Mouse (Mus musculus) stomach, postnatal 0 days (tissue): ENCODE data around the gene Clba1.

Experiments
- CTCF ChIP-seq: IDR thresholded peaks from 2 replicates; pipeline ENCODE4 v1.5.1; 2016; ENCODE audit warnings: antibody characterized with exemption, low read depth, mild to moderate bottlenecking, moderate library complexity
- EP300 ChIP-seq: optimal IDR thresholded peaks from 2 replicates; pipeline ENCODE3; 2016; ENCODE audit warnings: antibody characterized with exemption

DNA sequence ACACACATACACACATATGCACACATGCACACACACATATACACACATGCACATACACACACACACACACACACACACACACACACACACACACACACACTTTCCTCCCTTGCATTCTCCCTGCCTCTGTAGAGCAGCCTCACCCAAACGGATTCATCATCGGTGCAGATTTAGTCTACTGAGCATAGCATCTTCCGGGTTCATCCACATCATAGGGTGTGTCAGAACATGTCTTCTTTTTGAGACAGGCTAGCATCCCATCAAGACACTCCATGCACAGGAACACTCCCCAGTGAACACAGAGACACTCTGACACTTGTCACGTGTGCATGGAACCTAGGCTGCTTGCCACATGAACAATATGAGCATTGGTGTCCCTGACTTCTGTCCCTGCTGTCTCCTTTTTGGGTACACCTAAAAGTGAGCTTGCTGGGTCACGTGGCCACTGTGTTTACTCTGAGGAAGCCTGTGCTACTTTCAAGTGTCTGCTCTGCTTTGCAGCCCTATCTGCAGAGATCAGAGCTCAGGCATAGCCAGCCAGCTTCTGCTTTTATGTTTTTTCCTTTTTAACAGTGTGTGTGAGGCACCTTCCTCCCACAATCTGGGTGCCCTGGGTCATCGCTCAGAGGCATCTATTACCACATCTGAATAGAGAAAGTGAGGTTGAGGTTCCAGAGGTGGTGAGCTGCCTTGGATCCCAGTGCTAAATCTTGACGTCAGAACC, 46.0 kb downstream of the Clba1 start:
- TF ChIP-seq CTCF (no peak), EP300 (no peak)
